Mouse (Mus musculus): ENCODE measurements around the gene Cpm.

- TF ChIP-seq CTCF (IDR thresholded peaks at IDR 0.05; ENCODE audit: low read depth, low read length) (no peak), EP300 (IDR thresholded peaks at IDR 0.05; ENCODE audit: insufficient read depth, low read depth, low read length) (no peak)
Measured at GRCm38 (mm10) chr10:117670791-117671190, 41.5 kb downstream of the Cpm start.

All from ES-Bruce4 (cell line).